ENCODE assay signal across 29 mouse cellular contexts in genomic region chr17:35544001-35544400, GRCm38 (mm10). TPM values are rescaled to one million over a fixed set of nuclear protein-coding genes. Genes with fewer than 3 reads are reported as not detected.
DNase-seq lines count a peak whose midpoint lies in the region; ATAC-seq and TF ChIP-seq lines count a peak whose summit lies in the region.
"Had no signal": no experiment of that assay in that cellular context is flagged by ENCODE, and none has a peak within 500 bp of the region (broad histone marks: within the 10 kb centered on the region; RNA-seq: fewer than 3 reads in every experiment).

No protein-coding gene starts in this region.

- no peak overlapping the region for H3K9ac ChIP-seq in heart, embryonic 12.5 days
- no peak overlapping the region for H3K9ac ChIP-seq in ES-Bruce4 (ENCODE audit: low read depth, poor library complexity, severe bottlenecking)
- H3K9ac ChIP-seq in hindbrain, embryonic 13.5 days, result no peak overlapping the region
- no peak overlapping the region for H3K9ac ChIP-seq in kidney, embryonic 15.5 days
- H3K9ac ChIP-seq: embryonic facial prominence, embryonic 13.5 days; forebrain, embryonic 13.5 days; limb, embryonic 12.5 days; liver, postnatal 0 days; neural tube, embryonic 15.5 days had no signal

- no peak for TF ChIP-seq EP300 in ES-Bruce4 (IDR thresholded peaks at IDR 0.05; ENCODE audit: insufficient read depth, low read depth, low read length)

- ATAC-seq in heart, embryonic 12.5 days (ENCODE audit: insufficient number of reproducible peaks, low FRiP score), result no peak
- no peak for ATAC-seq in hindbrain, embryonic 13.5 days (ENCODE audit: low FRiP score)
- no peak for ATAC-seq in kidney, embryonic 15.5 days (replicated peaks; ENCODE audit: low FRiP score)
- ATAC-seq: inflammation-experienced regulatory T-cells, adult 6 months; midbrain, embryonic 16.5 days had no signal

- TF ChIP-seq POLR2A in ES-Bruce4 (IDR thresholded peaks at IDR 0.05; ENCODE audit: insufficient read depth, low read length), result no peak

- no peak overlapping the region for H3K4me3 ChIP-seq in heart, embryonic 12.5 days
- H3K4me3 ChIP-seq in left cerebral cortex, adult 2 months, result no peak overlapping the region; the same call in 1 of the 2 replicates
- H3K4me3 ChIP-seq in ES-Bruce4 (ENCODE audit: low read depth, low read length), result no peak overlapping the region
- H3K4me3 ChIP-seq in hindbrain, embryonic 13.5 days, result no peak overlapping the region
- no peak overlapping the region for H3K4me3 ChIP-seq in gastrocnemius, adult 2 months
- no peak overlapping the region for H3K4me3 ChIP-seq in kidney, embryonic 15.5 days (replicated peaks)
- H3K4me3 ChIP-seq: embryonic facial prominence, embryonic 13.5 days; erythroblast, embryonic 14.5 days; forebrain, embryonic 13.5 days; limb, embryonic 12.5 days; neural tube, embryonic 15.5 days had no signal

- peaks cover 28% of the 10 kb centered on the region for H3K4me1 ChIP-seq in heart, embryonic 12.5 days (replicated peaks)
- peaks cover 7% of the 10 kb centered on the region for H3K4me1 ChIP-seq in ES-Bruce4 (ENCODE audit: control insufficient read depth, insufficient read depth, low read length)
- H3K4me1 ChIP-seq in hindbrain, embryonic 13.5 days (replicated peaks), result peaks cover 26% of the 10 kb centered on the region
- 0 out of 2 replicates have a peak, but pooled peaks cover 7% of the 10 kb centered on the region for H3K4me1 ChIP-seq in kidney, embryonic 15.5 days
- H3K4me1 ChIP-seq: limb, embryonic 12.5 days had no signal

- TF ChIP-seq CTCF in left cerebral cortex, adult 2 months (IDR thresholded peaks at IDR 0.05), result no peak
- no peak for TF ChIP-seq CTCF in ES-Bruce4 (IDR thresholded peaks at IDR 0.05; ENCODE audit: low read depth, low read length)
- TF ChIP-seq CTCF in gastrocnemius, adult 2 months (IDR thresholded peaks at IDR 0.05), result no peak

- DNase-seq in heart, postnatal 4 days, result no peak
- no peak for DNase-seq in left cerebral cortex, adult 2 months (ENCODE audit: extremely low spot score in 1 of 2, low spot score in 2 of 2)
- DNase-seq in left cerebral cortex, postnatal 36 days (ENCODE audit: low spot score in 2 of 2), result no peak
- DNase-seq in gastrocnemius, adult 2 months, result no peak

- no peak overlapping the region; the same call in 1 of the 2 replicates for H3K4me2 ChIP-seq in heart, embryonic 12.5 days
- peak overlapping the region; percentile 36; the same call in 1 of the 2 replicates for H3K4me2 ChIP-seq in hindbrain, embryonic 13.5 days
- no peak overlapping the region for H3K4me2 ChIP-seq in kidney, embryonic 15.5 days
- H3K4me2 ChIP-seq: embryonic facial prominence, embryonic 13.5 days; forebrain, embryonic 13.5 days; limb, embryonic 12.5 days; liver, embryonic 11.5 days had no signal

- no peaks in the 10 kb centered on the region for H3K36me3 ChIP-seq in heart, embryonic 12.5 days
- H3K36me3 ChIP-seq in ES-Bruce4 (ENCODE audit: control insufficient read depth, insufficient read depth, low read length, poor library complexity, severe bottlenecking), result no peaks in the 10 kb centered on the region
- H3K36me3 ChIP-seq in hindbrain, embryonic 13.5 days, result no peaks in the 10 kb centered on the region
- no peaks in the 10 kb centered on the region for H3K36me3 ChIP-seq in kidney, embryonic 15.5 days
- H3K36me3 ChIP-seq: embryonic facial prominence, embryonic 13.5 days; G1E; limb, embryonic 12.5 days; neural tube, embryonic 15.5 days had no signal

- no peaks in the 10 kb centered on the region for H3K9me3 ChIP-seq in heart, embryonic 12.5 days (replicated peaks)
- H3K9me3 ChIP-seq in ES-Bruce4 (replicated peaks; ENCODE audit: control insufficient read depth, insufficient read depth, low read length, poor library complexity, severe bottlenecking), result no peaks in the 10 kb centered on the region
- H3K9me3 ChIP-seq in hindbrain, embryonic 13.5 days, result no peaks in the 10 kb centered on the region
- no peaks in the 10 kb centered on the region for H3K9me3 ChIP-seq in kidney, embryonic 15.5 days (replicated peaks)
- H3K9me3 ChIP-seq: embryonic facial prominence, embryonic 13.5 days; forebrain, embryonic 13.5 days; G1E; limb, embryonic 12.5 days; neural tube, embryonic 15.5 days had no signal

- H3K27ac ChIP-seq in heart, embryonic 12.5 days (ENCODE audit: poor library complexity, severe bottlenecking), result 0 out of 2 replicates have a peak overlapping the region, but pooled peaks have one; percentile 11
- peak overlapping the region; percentile 67 for H3K27ac ChIP-seq in left cerebral cortex, adult 2 months
- H3K27ac ChIP-seq in ES-Bruce4 (ENCODE audit: insufficient read depth, low read length), result peak overlapping the region; percentile 66
- H3K27ac ChIP-seq in hindbrain, embryonic 13.5 days, result peak overlapping the region; percentile 35; the same call in 1 of the 2 replicates
- H3K27ac ChIP-seq in gastrocnemius, adult 2 months, result no peak overlapping the region
- no peak overlapping the region for H3K27ac ChIP-seq in kidney, embryonic 15.5 days
- H3K27ac ChIP-seq: embryonic facial prominence, embryonic 13.5 days; forebrain, embryonic 13.5 days; kidney, postnatal 0 days; limb, embryonic 12.5 days; neural tube, embryonic 15.5 days had no signal

- intact Hi-C loops in left cerebral cortex, adult 2 months (cut with DNase I), result no loop called here
- intact Hi-C loops in left cerebral cortex, postnatal 36 days (cut with DNase I), result no loop called here
- intact Hi-C loops in gastrocnemius, adult 2 months (cut with DNase I), result no loop called here

- H3K27me3 ChIP-seq in heart, embryonic 12.5 days (replicated peaks), result peaks cover 7% of the 10 kb centered on the region; the same call in 1 of the 2 replicates
- no peaks in the 10 kb centered on the region for H3K27me3 ChIP-seq in ES-Bruce4 (ENCODE audit: control insufficient read depth, insufficient read depth, low read length, poor library complexity, severe bottlenecking)
- H3K27me3 ChIP-seq in hindbrain, embryonic 13.5 days, result no peaks in the 10 kb centered on the region
- H3K27me3 ChIP-seq in kidney, embryonic 15.5 days, result no peaks in the 10 kb centered on the region
- H3K27me3 ChIP-seq: embryonic facial prominence, embryonic 13.5 days; limb, embryonic 12.5 days; neural tube, embryonic 15.5 days had no signal

- 72% methylated on average over 6 of the region's 6 CpGs for WGBS in heart, embryonic 12.5 days
- 69% methylated on average over 6 of the region's 6 CpGs for WGBS in hindbrain, embryonic 13.5 days
- 79% methylated on average over 6 of the region's 6 CpGs for WGBS in kidney, embryonic 15.5 days

RNA-seq across cellular contexts. Expression of gene Cdsn, which starts 7.9 kb away (rescaled TPM):
- polyA plus RNA-seq in heart, embryonic 12.5 days (2016; fragmentation: Nextera tagmentation; extraction: Ambion mirVana), result 0.46 and 0.72 TPM in 2 replicates
- total RNA-seq in heart, postnatal 4 days (2021), result under 1 TPM; 0.16 to 0.26 TPM
- 1 to 10 TPM in 1 of 2 experiments, under 1 TPM in 1; 0.87 to 1.5 TPM for total RNA-seq in left cerebral cortex, adult 2 months (2021)
- total RNA-seq in left cerebral cortex, postnatal 36 days (2021), result 1 to 10 TPM; 1.4 to 1.6 TPM
- 0.33 TPM in 1 of 2 replicates, not detected in the other for polyA plus RNA-seq in ES-Bruce4 (2011; ENCODE audit: insufficient read depth, insufficient read length, low read depth, missing spikeins)
- polyA plus RNA-seq in hindbrain, embryonic 13.5 days (2015; fragmentation: Nextera tagmentation; extraction: Ambion mirVana), result 0.12 and 0.14 TPM in 2 replicates
- not detected for total RNA-seq in gastrocnemius, adult 2 months (2021)
- polyA plus RNA-seq in kidney, embryonic 15.5 days (2015; fragmentation: Nextera tagmentation; extraction: Ambion mirVana), result 0.23 TPM in 1 of 2 replicates, not detected in the other
- total RNA-seq: G1E had no signal
- polyA plus RNA-seq: embryonic facial prominence, embryonic 13.5 days; erythroblast, embryonic 14.5 days; forebrain, embryonic 13.5 days; G1E; inflammation-experienced regulatory T-cells, adult 6 months; limb, embryonic 12.5 days; liver, embryonic 11.5 days; liver, postnatal 0 days had no signal

RNA-seq across cellular contexts. Expression of gene Psors1c2, which starts 11.0 kb away (rescaled TPM):
- polyA plus RNA-seq in heart, embryonic 12.5 days (2016; fragmentation: Nextera tagmentation; extraction: Ambion mirVana), result 0.39 and 0.49 TPM in 2 replicates
- total RNA-seq in heart, postnatal 4 days (2021), result not detected
- 1 to 10 TPM; 1.3 TPM for total RNA-seq in left cerebral cortex, adult 2 months (2021)
- 1 to 10 TPM in 1 of 2 experiments, under 1 TPM in 1; 0.79 to 2.5 TPM for total RNA-seq in left cerebral cortex, postnatal 36 days (2021)
- 4.6 and 7.0 TPM in 2 replicates for polyA plus RNA-seq in ES-Bruce4 (2011; ENCODE audit: insufficient read depth, insufficient read length, low read depth, missing spikeins)
- polyA plus RNA-seq in hindbrain, embryonic 13.5 days (2015; fragmentation: Nextera tagmentation; extraction: Ambion mirVana), result 0.68 and 1.4 TPM in 2 replicates
- not detected for total RNA-seq in gastrocnemius, adult 2 months (2021)
- polyA plus RNA-seq in kidney, embryonic 15.5 days (2015; fragmentation: Nextera tagmentation; extraction: Ambion mirVana), result 0.94 and 1.5 TPM in 2 replicates
- total RNA-seq: adrenal gland, postnatal 14 days; gastrocnemius, adult 8-10 months; heart, postnatal 25 days had no signal
- polyA plus RNA-seq: gonadal fat pad, adult 2 months; heart, embryonic 11.5 days; lung, postnatal 0 days had no signal

RNA-seq across cellular contexts. Expression of gene 2300002M23Rik, which starts 23.2 kb away (rescaled TPM):
- polyA plus RNA-seq in heart, embryonic 12.5 days (2016; fragmentation: Nextera tagmentation; extraction: Ambion mirVana), result not detected in 2 replicates
- total RNA-seq in heart, postnatal 4 days (2021), result not detected
- not detected for total RNA-seq in left cerebral cortex, adult 2 months (2021)
- not detected for total RNA-seq in left cerebral cortex, postnatal 36 days (2021)
- 0.46 TPM in 1 of 2 replicates, not detected in the other for polyA plus RNA-seq in ES-Bruce4 (2011; ENCODE audit: insufficient read depth, insufficient read length, low read depth, missing spikeins)
- polyA plus RNA-seq in hindbrain, embryonic 13.5 days (2015; fragmentation: Nextera tagmentation; extraction: Ambion mirVana), result not detected in 2 replicates
- total RNA-seq in gastrocnemius, adult 2 months (2021), result not detected
- 0.13 TPM in 1 of 2 replicates, not detected in the other for polyA plus RNA-seq in kidney, embryonic 15.5 days (2015; fragmentation: Nextera tagmentation; extraction: Ambion mirVana)
- total RNA-seq: adrenal gland, postnatal 14 days; gastrocnemius, adult 8-10 months; heart, postnatal 25 days; layer of hippocampus, postnatal 25 days; left cerebral cortex, postnatal 10 days had no signal
- polyA plus RNA-seq: erythroblast, embryonic 14.5 days; forebrain, embryonic 13.5 days; G1E; heart, embryonic 11.5 days; inflammation-experienced regulatory T-cells, adult 6 months; kidney, postnatal 0 days; large intestine, adult 2 months; limb, embryonic 12.5 days; liver, embryonic 11.5 days; liver, postnatal 0 days; lung, postnatal 0 days; midbrain, embryonic 16.5 days; neural tube, embryonic 15.5 days; urinary bladder, adult 2 months had no signal

RNA-seq across cellular contexts. Expression of gene Cchcr1, which starts 27.1 kb away (rescaled TPM):
- polyA plus RNA-seq in heart, embryonic 12.5 days (2016; fragmentation: Nextera tagmentation; extraction: Ambion mirVana), result 15.9 and 17.7 TPM in 2 replicates
- total RNA-seq in heart, postnatal 4 days (2021), result 10 to 100 TPM; 11.0 to 12.5 TPM
- total RNA-seq in left cerebral cortex, adult 2 months (2021), result 10 to 100 TPM; 14.5 to 17.1 TPM
- 10 to 100 TPM; 10.1 to 15.2 TPM for total RNA-seq in left cerebral cortex, postnatal 36 days (2021)
- 13.4 and 15.3 TPM in 2 replicates for polyA plus RNA-seq in ES-Bruce4 (2011; ENCODE audit: insufficient read depth, insufficient read length, low read depth, missing spikeins)
- polyA plus RNA-seq in hindbrain, embryonic 13.5 days (2015; fragmentation: Nextera tagmentation; extraction: Ambion mirVana), result 6.3 and 7.6 TPM in 2 replicates
- total RNA-seq in gastrocnemius, adult 2 months (2021), result 1 to 10 TPM; 1.7 TPM
- 19.9 and 21.7 TPM in 2 replicates for polyA plus RNA-seq in kidney, embryonic 15.5 days (2015; fragmentation: Nextera tagmentation; extraction: Ambion mirVana)

RNA-seq across cellular contexts. Expression of gene Tcf19, which starts 27.4 kb away (rescaled TPM):
- polyA plus RNA-seq in heart, embryonic 12.5 days (2016; fragmentation: Nextera tagmentation; extraction: Ambion mirVana), result 49.6 and 49.8 TPM in 2 replicates
- 10 to 100 TPM; 41.1 to 44.2 TPM for total RNA-seq in heart, postnatal 4 days (2021)
- 10 to 100 TPM; 10.7 to 11.4 TPM for total RNA-seq in left cerebral cortex, adult 2 months (2021)
- 10 to 100 TPM in 1 of 2 experiments, 1 to 10 TPM in 1; 9.0 to 13.4 TPM for total RNA-seq in left cerebral cortex, postnatal 36 days (2021)
- 4.0 and 5.2 TPM in 2 replicates for polyA plus RNA-seq in ES-Bruce4 (2011; ENCODE audit: insufficient read depth, insufficient read length, low read depth, missing spikeins)
- 14.9 and 15.4 TPM in 2 replicates for polyA plus RNA-seq in hindbrain, embryonic 13.5 days (2015; fragmentation: Nextera tagmentation; extraction: Ambion mirVana)
- total RNA-seq in gastrocnemius, adult 2 months (2021), result 1 to 10 TPM in 1 of 2 experiments, under 1 TPM in 1; 0.73 to 1.0 TPM
- 69.5 and 71.7 TPM in 2 replicates for polyA plus RNA-seq in kidney, embryonic 15.5 days (2015; fragmentation: Nextera tagmentation; extraction: Ambion mirVana)

Comparison
In these comparisons a context has a peak if more than half of its experiments do, and no peak if none do; other contexts are left out.
1. H3K27ac ChIP-seq: peak in heart, embryonic 12.5 days (single experiment), left cerebral cortex, adult 2 months (single experiment), ES-Bruce4 (single experiment) and hindbrain, embryonic 13.5 days (single experiment); none in gastrocnemius, adult 2 months (single experiment) and kidney, embryonic 15.5 days (single experiment).